In genomic region chr9:61573634-61574359, GRCm38 (mm10) we compare ENCODE assay signal across 8 mouse cellular contexts.
DNase-seq lines count a peak whose midpoint lies in the region; ATAC-seq lines count a peak whose summit lies in the region.
"Had no signal": no experiment of that assay in that cellular context is flagged by ENCODE, and none has a peak within 500 bp of the region (broad histone marks: within the 10 kb centered on the region; RNA-seq: fewer than 3 reads in every experiment).

No protein-coding gene starts in this region.

- WGBS in hindbrain, embryonic 12.5 days, result 25% methylated on average over 21 of the region's 21 CpGs
- WGBS in liver, embryonic 12.5 days (ENCODE audit: insufficient replicate concordance), result 42% methylated on average over 21 of the region's 21 CpGs
- WGBS in kidney, embryonic 15.5 days, result 41% methylated on average over 21 of the region's 21 CpGs

- peak overlapping the region; percentile 21 for H3K4me2 ChIP-seq in hindbrain, embryonic 12.5 days (replicated peaks)
- no peak overlapping the region for H3K4me2 ChIP-seq in liver, embryonic 12.5 days
- H3K4me2 ChIP-seq in kidney, embryonic 15.5 days, result no peak overlapping the region

- 0 out of 2 replicates have a peak, but pooled peaks cover 3% of the 10 kb centered on the region for H3K27me3 ChIP-seq in hindbrain, embryonic 12.5 days
- peaks cover 3% of the 10 kb centered on the region; the same call in 1 of the 2 replicates for H3K27me3 ChIP-seq in liver, embryonic 12.5 days (replicated peaks)
- 0 out of 2 replicates have a peak, but pooled peaks cover 2% of the 10 kb centered on the region for H3K27me3 ChIP-seq in kidney, embryonic 15.5 days

- H3K27ac ChIP-seq in hindbrain, embryonic 12.5 days, result peak overlapping the region; percentile 92
- no peak overlapping the region for H3K27ac ChIP-seq in liver, embryonic 12.5 days
- no peak overlapping the region for H3K27ac ChIP-seq in kidney, embryonic 15.5 days
- H3K27ac ChIP-seq: kidney, postnatal 0 days had no signal

- peak; percentile 63 for DNase-seq in adrenal gland, adult 2 months
- peak; percentile 41 for DNase-seq in cerebellum, adult 9-11 months
- DNase-seq in left cerebral cortex, postnatal 4 days, result peak; percentile 39
- peak; percentile 36 for DNase-seq in right cerebral cortex, postnatal 4 days

- H3K36me3 ChIP-seq in hindbrain, embryonic 12.5 days, result no peaks in the 10 kb centered on the region
- H3K36me3 ChIP-seq in liver, embryonic 12.5 days, result no peaks in the 10 kb centered on the region
- no peaks in the 10 kb centered on the region for H3K36me3 ChIP-seq in kidney, embryonic 15.5 days

- peak overlapping the region; percentile 20 for H3K9ac ChIP-seq in hindbrain, embryonic 12.5 days
- no peak overlapping the region for H3K9ac ChIP-seq in liver, embryonic 12.5 days
- no peak overlapping the region for H3K9ac ChIP-seq in kidney, embryonic 15.5 days

- no peak overlapping the region for H3K4me3 ChIP-seq in hindbrain, embryonic 12.5 days
- H3K4me3 ChIP-seq in liver, embryonic 12.5 days, result no peak overlapping the region
- H3K4me3 ChIP-seq in kidney, embryonic 15.5 days (replicated peaks), result no peak overlapping the region

- no peaks in the 10 kb centered on the region; the same call in 1 of the 2 replicates for H3K9me3 ChIP-seq in hindbrain, embryonic 12.5 days (replicated peaks)
- 0 out of 2 replicates have a peak, but pooled peaks cover 4% of the 10 kb centered on the region for H3K9me3 ChIP-seq in liver, embryonic 12.5 days (replicated peaks)
- no peaks in the 10 kb centered on the region; the same call in 1 of the 2 replicates for H3K9me3 ChIP-seq in kidney, embryonic 15.5 days (replicated peaks)

- H3K4me1 ChIP-seq in hindbrain, embryonic 12.5 days, result peaks cover 21% of the 10 kb centered on the region
- H3K4me1 ChIP-seq in liver, embryonic 12.5 days, result no peaks in the 10 kb centered on the region
- peaks cover 12% of the 10 kb centered on the region for H3K4me1 ChIP-seq in kidney, embryonic 15.5 days

- intact Hi-C loops in left cerebral cortex, postnatal 4 days (cut with DNase I), result no loop called here

- peak; percentile 90 for ATAC-seq in hindbrain, embryonic 12.5 days (ENCODE audit: low FRiP score)
- no peak for ATAC-seq in liver, embryonic 12.5 days
- ATAC-seq in kidney, embryonic 15.5 days (replicated peaks; ENCODE audit: low FRiP score), result no peak
